Mouse (Mus musculus) liver, postnatal 0 days (tissue): ENCODE data around the gene C9orf72. TPM values are rescaled to one million over a fixed set of nuclear protein-coding genes. Genes with fewer than 3 reads are reported as not detected.
A peak's percentile ranks its signal among the peaks of the same experiment; 100 is the strongest.

Experiments used
- ATAC-seq: fragments of 200-750 bp; cut with Nextera tagmentation; 2 replicates; pipeline ENCODE4 v1.8.0; 2017; ENCODE audit warnings: mild to moderate bottlenecking, moderate library complexity
- DNase-seq: peaks from one replicate; pipeline ENCODE4 v3.0.0-alpha.2; 2016
- H3K27ac ChIP-seq: fragments of 300-500 bp; sonication (generic); 2 replicates; pipeline ENCODE4 v1.5.1; 2014; ENCODE audit warnings: antibody characterized with exemption, moderate library complexity, mild to moderate bottlenecking, low read depth
- H3K27me3 ChIP-seq: fragments of 300-500 bp; sonication (generic); 2 replicates; pipeline ENCODE4 v1.6.1; 2014; ENCODE audit warnings: low read length, control low read depth, mixed read lengths; ENCODE audit not compliant: insufficient read depth
- H3K36me3 ChIP-seq: fragments of 300-500 bp; sonication (generic); replicated peaks from 2 replicates; pipeline ENCODE4 v1.6.1; 2014; ENCODE audit warnings: mild to moderate bottlenecking, control low read depth, low read length, moderate library complexity, mixed read lengths; ENCODE audit not compliant: insufficient read depth
- H3K4me1 ChIP-seq: fragments of 300-500 bp; sonication (generic); 2 replicates; pipeline ENCODE4 v1.6.1; 2014; ENCODE audit warnings: antibody characterized with exemption, mild to moderate bottlenecking, control low read depth; ENCODE audit not compliant: insufficient read depth
- H3K4me2 ChIP-seq: fragments of 300-500 bp; sonication (generic); 2 replicates; pipeline ENCODE4 v1.6.1; 2014; ENCODE audit warnings: low read depth, mild to moderate bottlenecking, low read length, moderate library complexity, mixed read lengths
- H3K4me3 ChIP-seq: fragments of 300-500 bp; sonication (generic); 2 replicates; pipeline ENCODE4 v1.5.1; 2014; ENCODE audit warnings: low read depth, low read length
- H3K9ac ChIP-seq: fragments of 300-500 bp; sonication (generic); replicated peaks from 2 replicates; pipeline ENCODE4 v1.6.1; 2014; ENCODE audit warnings: mild to moderate bottlenecking, moderate library complexity
- H3K9me3 ChIP-seq: fragments of 300-500 bp; sonication (generic); 2 replicates; pipeline ENCODE4 v1.6.1; 2016; ENCODE audit warnings: mild to moderate bottlenecking, control low read depth, low read length, mixed read lengths
- CTCF ChIP-seq: sonication (generic); IDR thresholded peaks from 2 replicates; pipeline ENCODE4 v1.5.1; 2016; ENCODE audit warnings: antibody characterized with exemption, low read depth
- EP300 ChIP-seq: IDR thresholded peaks from 2 replicates; pipeline ENCODE4 v1.6.1; 2016; ENCODE audit warnings: antibody characterized with exemption, low read depth, mild to moderate bottlenecking
- WGBS: fragments of 180-500 bp; shearing (Covaris S2); extraction: QIAGEN DNeasy Blood & Tissue Kit; methylation state at CpG from one replicate; pipeline ENCODE4 v1.1.7; 2014; ENCODE audit not compliant: insufficient replicate concordance; 5-methylcytosine and 5-hydroxymethylcytosine counted together
- polyA plus RNA-seq: library from polyadenylated mRNA; unstranded; fragments of >200 nt; fragmentation: Nextera tagmentation; extraction: Ambion mirVana; gene quantifications from 2 replicates; pipeline ENCODE4 v1.2.1, GENCODE M21; 2015

Gene C9orf72
- polyA plus RNA-seq, 1 experiment from 2014 or later: 5.8 TPM

- Histone ChIP-seq H3K4me1 (peaks cover 12% of the 10 kb centered on the region), H3K27me3 (no peaks in the 10 kb centered on the region), H3K9me3 (no peaks in the 10 kb centered on the region), H3K4me3 (no peak overlapping the region), H3K36me3 (peaks cover 3% of the 10 kb centered on the region; the same call in 1 of the 2 replicates), H3K27ac (no peak overlapping the region), H3K9ac (no peak overlapping the region), H3K4me2 (no peak overlapping the region)
- no peak for ATAC-seq
- TF ChIP-seq EP300 (no peak), CTCF (no peak)
- no peak for DNase-seq
- 65% methylated on average over 4 of the region's 4 CpGs for WGBS
Measured at GRCm38 (mm10) chr4:35221903-35222302, 4.1 kb downstream of the C9orf72 start.

DNA sequence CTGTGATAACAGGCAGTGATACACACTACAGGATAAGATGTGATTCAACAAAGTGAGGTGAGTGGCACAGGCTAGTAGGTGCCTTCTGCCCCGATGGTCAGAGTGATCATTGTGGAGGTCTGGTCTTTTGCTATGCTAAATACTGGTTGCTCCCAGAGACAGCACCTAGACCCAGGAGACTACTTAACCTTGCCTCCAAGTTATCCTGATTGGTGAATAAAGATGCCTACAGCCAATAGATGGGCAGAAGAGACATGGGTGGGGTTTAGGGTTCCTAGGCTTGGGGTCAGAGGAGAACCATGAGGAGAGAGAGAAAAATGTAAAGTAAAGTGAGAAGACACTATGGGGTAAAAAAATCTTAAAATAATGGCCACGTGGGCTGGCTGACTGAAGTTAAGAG, 4.8 kb downstream of the C9orf72 start:
- Histone ChIP-seq H3K27me3 (no peaks in the 10 kb centered on the region), H3K9me3 (no peaks in the 10 kb centered on the region), H3K4me3 (no peak overlapping the region), H3K36me3 (peaks cover 6% of the 10 kb centered on the region), H3K9ac (no peak overlapping the region), H3K27ac (no peak overlapping the region), H3K4me1 (peaks cover 11% of the 10 kb centered on the region), H3K4me2 (no peak overlapping the region)
- WGBS: 67% methylated on average over 2 of the region's 2 CpGs
- TF ChIP-seq EP300 (no peak), CTCF (no peak)
- ATAC-seq (no peak), DNase-seq (no peak)

GRCm38 (mm10) chr4:35220108-35220731, 5.8 kb downstream of the C9orf72 start:
- Histone ChIP-seq H3K4me2 (0 out of 2 replicates have a peak overlapping the region, but pooled peaks have one; percentile 22), H3K9ac (no peak overlapping the region), H3K9me3 (no peaks in the 10 kb centered on the region), H3K4me1 (peaks cover 11% of the 10 kb centered on the region), H3K4me3 (no peak overlapping the region), H3K27ac (no peak overlapping the region), H3K27me3 (no peaks in the 10 kb centered on the region), H3K36me3 (peaks cover 10% of the 10 kb centered on the region)
- peak; percentile 35 for ATAC-seq
- WGBS: 43% methylated on average over 6 of the region's 6 CpGs
- no peak for TF ChIP-seq CTCF
- DNase-seq: no peak

DNA sequence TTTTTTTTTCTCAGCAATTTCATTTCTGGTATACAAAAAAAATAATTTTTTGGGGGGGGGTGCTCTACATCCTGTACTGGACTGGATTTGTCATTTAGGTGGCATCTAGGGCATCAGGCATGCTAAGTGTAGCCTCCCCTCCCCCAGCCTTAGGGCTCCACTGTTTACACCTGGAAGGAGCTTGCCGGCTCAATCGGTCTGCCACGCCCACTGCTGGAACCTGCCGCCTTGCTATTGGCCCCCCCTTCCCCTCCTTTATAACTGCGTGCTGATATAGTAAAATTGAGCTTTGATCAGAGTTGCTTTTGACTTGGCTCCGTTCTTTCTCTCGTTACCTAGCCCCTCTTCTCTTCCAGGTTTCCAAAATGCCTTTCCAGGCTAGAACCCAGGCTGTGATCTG, 21.3 kb downstream of the C9orf72 start:
- Histone ChIP-seq H3K4me2 (no peak overlapping the region), H3K27ac (no peak overlapping the region), H3K9me3 (no peaks in the 10 kb centered on the region), H3K4me3 (no peak overlapping the region), H3K27me3 (no peaks in the 10 kb centered on the region), H3K4me1 (no peaks in the 10 kb centered on the region), H3K36me3 (peaks cover 23% of the 10 kb centered on the region), H3K9ac (no peak overlapping the region)
- no peak for DNase-seq
- WGBS: 76% methylated on average over 7 of the region's 7 CpGs
- TF ChIP-seq EP300 (no peak), CTCF (no peak)
- no peak for ATAC-seq

DNA sequence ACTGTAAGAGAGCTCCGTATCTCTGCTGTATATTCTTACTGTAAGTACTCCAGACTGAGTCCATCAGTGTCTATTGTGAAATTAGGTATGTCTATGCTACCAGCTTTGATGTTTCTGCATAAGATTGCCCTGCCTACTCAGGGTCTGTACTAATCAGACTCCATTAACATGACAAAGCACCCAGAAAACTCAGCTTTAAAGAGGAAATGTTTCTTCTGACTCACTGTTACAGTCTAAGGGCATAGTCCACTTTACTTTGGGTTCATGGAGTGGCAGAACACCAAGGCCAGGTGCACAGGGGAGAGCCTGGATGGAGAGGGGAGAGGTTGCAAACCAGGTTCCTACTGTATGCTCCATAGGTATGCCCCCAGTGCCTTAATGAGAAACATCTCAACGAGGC, 22.3 kb downstream of the C9orf72 start:
- DNase-seq (no peak), ATAC-seq (no peak)
- Histone ChIP-seq H3K9ac (no peak overlapping the region), H3K27me3 (no peaks in the 10 kb centered on the region), H3K9me3 (no peaks in the 10 kb centered on the region), H3K4me1 (no peaks in the 10 kb centered on the region), H3K4me2 (no peak overlapping the region), H3K27ac (no peak overlapping the region), H3K36me3 (peaks cover 23% of the 10 kb centered on the region), H3K4me3 (no peak overlapping the region)
- TF ChIP-seq EP300: no peak
- no peak for TF ChIP-seq CTCF
- WGBS: 87% methylated on average over 2 of the region's 2 CpGs

DNA sequence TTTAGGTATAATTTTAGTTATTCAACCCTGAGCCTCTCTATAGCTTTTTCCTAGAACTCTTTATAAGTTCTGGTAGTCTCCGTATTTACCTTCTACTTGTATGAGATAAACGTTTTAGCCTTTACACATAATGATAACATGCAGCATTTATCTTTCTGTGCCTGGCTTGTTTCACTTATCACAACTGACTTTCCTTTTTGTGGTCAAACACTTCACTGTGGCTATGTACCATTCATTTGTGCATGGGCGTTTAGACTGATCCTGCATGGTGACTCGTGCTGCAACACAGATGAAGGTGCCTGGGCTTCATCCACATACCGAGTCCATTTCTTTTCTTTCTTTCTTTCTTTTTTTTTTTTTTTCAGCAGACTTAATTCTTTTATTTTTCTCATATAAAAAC, 24.3 kb downstream of the C9orf72 start:
- TF ChIP-seq EP300 (peak; percentile 71), CTCF (no peak)
- H3K36me3 ChIP-seq: peaks cover 23% of the 10 kb centered on the region
- 42% methylated on average over 5 of the region's 5 CpGs for WGBS
- H3K4me3 ChIP-seq: no peak overlapping the region
- no peaks in the 10 kb centered on the region for H3K27me3 ChIP-seq
- DNase-seq (no peak), ATAC-seq (no peak)
- no peaks in the 10 kb centered on the region for H3K9me3 ChIP-seq
- no peak overlapping the region for H3K9ac ChIP-seq
- H3K27ac ChIP-seq: no peak overlapping the region
- H3K4me2 ChIP-seq: no peak overlapping the region
- H3K4me1 ChIP-seq: no peaks in the 10 kb centered on the region
